Mouse (Mus musculus) frontal cortex, postnatal 10 days (tissue): Measurements from ENCODE around the gene Cachd1.

Experiments used
- DNase-seq, 2 experiments: peaks; one replicate each; pipeline ENCODE4 v3.0.0; 2022; ENCODE audit warnings: low spot score in 2 of 2, mixed read lengths in 1 of 2

Cachd1 gene

DNA sequence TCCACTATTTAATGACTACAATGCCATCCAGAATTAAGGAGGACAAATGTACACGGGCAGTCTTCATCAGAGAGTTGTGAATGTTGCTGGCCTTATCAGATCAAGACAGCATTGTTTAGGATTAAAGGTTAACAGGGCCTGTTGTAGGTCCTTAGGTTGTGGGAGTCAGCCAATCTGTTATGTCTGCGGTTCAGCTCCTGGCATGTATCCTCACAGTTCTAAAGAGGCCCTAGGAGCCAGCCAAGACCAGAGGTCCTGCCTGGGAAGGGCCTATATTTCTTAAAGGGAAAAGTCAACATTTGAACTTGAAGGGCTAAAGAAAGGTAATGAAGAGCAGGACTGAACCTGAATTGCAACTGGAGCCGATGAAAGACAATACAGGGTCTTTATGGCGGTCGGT lies 13.7 kb downstream of the Cachd1 start:
- DNase-seq, result no peak

- DNase-seq, result no peak
Measured at GRCm38 (mm10) chr4:100793147-100793546, 16.7 kb downstream of the Cachd1 start.

GRCm38 (mm10) chr4:100795523-100795922 lies 19.0 kb downstream of the Cachd1 start:
- no peak for DNase-seq

- DNase-seq, result no peak
Measured at GRCm38 (mm10) chr4:100800730-100801442, 24.4 kb downstream of the Cachd1 start.

- DNase-seq, result no peak
Measured at GRCm38 (mm10) chr4:100801443-100801786, 24.9 kb downstream of the Cachd1 start.

GRCm38 (mm10) chr4:100811057-100811695 lies 34.7 kb downstream of the Cachd1 start:
- no peak for DNase-seq

- no peak for DNase-seq
Measured at GRCm38 (mm10) chr4:100811802-100812510, 35.5 kb downstream of the Cachd1 start.

DNA sequence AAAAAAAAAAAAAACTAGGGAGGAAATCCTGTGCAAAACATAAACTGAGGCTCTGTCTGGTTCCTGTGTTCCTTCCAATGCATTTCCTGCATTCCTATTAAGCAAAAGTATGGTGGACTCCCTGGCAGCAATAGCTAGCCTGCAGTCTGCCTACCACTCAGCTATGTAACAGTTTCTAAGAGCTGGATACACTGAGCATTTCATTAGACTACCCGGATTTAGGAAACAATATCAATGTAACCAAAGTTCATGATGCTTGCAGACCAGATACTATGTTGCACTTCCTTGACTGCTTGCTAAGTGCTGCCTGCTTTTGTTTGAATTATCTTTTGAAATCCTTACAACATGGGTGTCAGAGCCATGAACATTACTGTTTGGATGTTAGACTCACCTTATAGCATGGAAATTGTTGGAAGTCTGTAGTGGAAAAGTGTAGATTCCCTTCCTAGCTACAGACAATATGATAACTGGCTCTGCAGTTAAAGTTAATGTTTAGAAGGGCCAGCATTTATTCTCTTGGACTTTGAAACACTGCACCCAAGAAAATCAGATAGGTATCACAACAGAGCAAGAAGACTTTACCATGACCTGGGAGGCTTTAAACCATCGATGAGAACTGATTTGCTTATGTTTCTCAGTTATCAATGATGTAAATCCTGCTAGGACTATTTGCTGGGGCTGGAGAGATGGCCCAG lies 37.4 kb downstream of the Cachd1 start:
- DNase-seq, result no peak

GRCm38 (mm10) chr4:100819238-100819637 lies 42.8 kb downstream of the Cachd1 start:
- no peak for DNase-seq

DNA sequence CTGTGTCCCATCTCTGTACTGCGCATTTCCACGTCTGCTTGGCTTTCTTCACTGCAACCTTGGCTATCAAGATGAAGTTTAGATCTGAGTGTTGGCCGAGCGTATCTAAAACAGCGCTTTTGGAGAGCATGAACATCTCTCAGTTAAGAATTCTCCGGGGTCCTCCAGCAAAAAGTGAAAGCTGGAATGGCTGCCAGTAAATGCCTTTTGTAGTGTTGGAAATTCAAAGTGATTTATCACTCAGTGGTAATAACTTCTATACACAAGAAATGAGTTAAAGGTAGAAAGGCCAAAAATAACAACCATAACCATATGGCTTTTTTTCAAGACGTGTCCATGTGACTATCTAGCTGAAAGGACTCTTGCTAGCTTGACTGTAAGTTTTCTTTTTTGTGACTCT lies 46.1 kb downstream of the Cachd1 start:
- no peak for DNase-seq

DNA sequence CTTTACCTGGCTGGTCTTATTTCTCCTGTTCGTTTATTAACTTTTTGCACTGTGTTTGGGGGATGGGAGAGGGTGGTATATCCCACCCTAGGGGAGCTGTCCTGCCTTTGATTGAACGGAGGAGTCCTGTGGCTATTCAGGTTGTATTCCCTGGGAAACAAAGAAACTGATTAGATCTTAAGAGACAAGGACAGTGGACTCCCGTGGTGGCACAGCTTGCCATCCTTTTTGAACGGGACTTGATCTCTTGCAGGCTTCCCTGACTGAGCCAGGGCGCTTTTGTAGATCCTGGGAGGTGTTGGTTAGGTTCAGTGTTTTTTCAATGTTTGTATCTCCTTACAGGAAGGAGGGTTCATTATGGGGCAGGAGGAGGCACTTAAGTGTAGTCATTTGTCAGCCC lies 50.9 kb downstream of the Cachd1 start:
- no peak for DNase-seq

GRCm38 (mm10) chr4:100828737-100829136 lies 52.3 kb downstream of the Cachd1 start:
- no peak for DNase-seq

GRCm38 (mm10) chr4:100837205-100837604 lies 60.7 kb downstream of the Cachd1 start:
- no peak for DNase-seq

- no peak for DNase-seq
Measured at GRCm38 (mm10) chr4:100842629-100843028, 66.2 kb downstream of the Cachd1 start.

- DNase-seq, result no peak
Measured at GRCm38 (mm10) chr4:100843119-100843518, 66.6 kb downstream of the Cachd1 start.

- no peak for DNase-seq
Measured at GRCm38 (mm10) chr4:100850846-100851495, 74.5 kb downstream of the Cachd1 start.

DNA sequence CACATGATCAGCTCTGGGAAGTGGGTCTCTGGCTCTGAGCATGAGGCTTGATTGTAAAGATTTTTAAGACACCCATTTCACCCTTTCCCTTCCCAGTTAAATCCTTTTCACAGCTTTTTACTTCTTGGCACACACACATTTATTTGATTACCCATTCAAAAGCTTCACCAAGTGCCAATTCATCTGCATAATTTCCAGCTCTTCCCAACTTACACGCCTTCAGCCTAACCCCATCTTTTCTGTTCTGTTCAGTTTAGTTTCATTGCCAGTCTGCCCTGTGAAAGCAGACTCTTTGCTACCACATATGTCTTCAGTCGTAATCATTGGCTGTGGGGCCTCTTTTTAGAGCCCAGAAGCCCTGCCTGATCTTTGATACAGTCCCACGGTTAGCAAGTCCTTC lies 76.0 kb downstream of the Cachd1 start:
- DNase-seq, result no peak

DNA sequence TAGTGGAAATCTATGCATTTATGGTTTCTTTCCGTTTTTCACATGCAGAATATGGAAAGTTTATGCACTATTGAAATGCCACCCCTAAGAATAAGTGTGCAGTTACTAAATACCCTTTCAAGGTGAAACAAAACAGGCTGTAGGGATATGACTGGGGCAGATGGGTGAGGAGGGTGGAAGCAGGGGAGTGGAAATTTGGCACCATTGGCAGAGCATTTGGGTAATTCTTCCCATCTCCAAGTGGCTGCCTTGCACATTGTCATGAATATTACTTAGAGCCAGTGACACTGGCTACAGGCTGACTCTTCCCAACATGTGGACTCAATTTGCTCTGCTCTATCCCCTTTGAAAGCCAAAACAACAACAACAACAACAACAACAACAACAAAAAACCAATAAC lies 77.0 kb downstream of the Cachd1 start:
- DNase-seq, result no peak

DNA sequence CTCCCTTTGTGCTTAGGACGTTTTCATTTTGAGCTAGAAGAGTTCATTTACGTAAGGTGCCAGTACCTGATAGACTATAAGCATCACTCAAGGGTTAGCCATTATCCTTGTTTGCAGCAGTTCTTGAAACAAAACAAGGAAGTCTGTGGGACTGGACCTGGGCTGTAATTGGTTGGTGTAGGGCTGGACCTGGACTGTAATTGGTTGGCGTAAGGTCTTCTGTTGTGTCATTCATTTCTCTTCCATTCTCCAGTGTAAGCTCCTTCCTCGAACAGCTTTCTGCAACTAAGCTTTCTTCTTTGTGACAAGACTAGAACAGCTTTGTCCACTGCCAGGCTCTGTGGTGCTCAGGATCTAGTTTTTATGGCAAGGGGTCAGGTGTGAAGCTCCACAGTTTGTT lies 78.9 kb downstream of the Cachd1 start:
- no peak for DNase-seq

GRCm38 (mm10) chr4:100857411-100857869 lies 81.0 kb downstream of the Cachd1 start:
- DNase-seq, result no peak

DNA sequence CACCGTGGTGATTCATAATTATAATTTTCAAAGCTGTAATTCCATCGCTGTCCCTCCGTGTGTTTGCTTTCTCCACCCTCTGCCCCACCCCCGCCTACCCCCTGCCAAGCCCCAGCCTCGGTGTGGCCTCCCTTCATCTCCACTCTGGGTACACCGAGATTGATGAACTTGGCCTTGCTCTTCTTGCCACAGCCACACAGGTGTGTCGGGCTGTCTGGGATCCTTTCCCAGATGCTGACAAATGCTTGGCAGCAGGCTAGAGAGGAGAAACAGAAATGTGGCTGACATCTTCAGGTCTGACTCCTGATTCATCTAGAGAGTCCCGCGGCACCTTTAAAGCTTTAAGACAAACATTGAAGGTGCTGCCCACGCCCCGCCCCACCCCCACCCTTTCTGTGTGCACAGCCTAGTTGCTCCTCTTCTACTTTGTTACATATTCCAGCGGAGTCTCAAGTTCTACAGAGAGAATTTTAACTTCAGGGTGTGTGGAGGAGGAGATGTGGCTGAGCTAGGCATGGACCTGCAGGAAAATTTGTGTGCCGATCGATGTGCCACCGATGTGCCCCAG lies 87.5 kb downstream of the Cachd1 start:
- DNase-seq, result no peak
